Mouse (Mus musculus) R1 (cell line): ENCODE data around the gene Zfyve9.
A peak's percentile ranks its signal among the peaks of the same experiment; 100 is the strongest.

Source experiments
- DNase-seq: peaks from one replicate; pipeline ENCODE4 v3.0.0-alpha.2; 2018; ENCODE audit warnings: low read depth, low spot score

The Zfyve9 gene

DNA sequence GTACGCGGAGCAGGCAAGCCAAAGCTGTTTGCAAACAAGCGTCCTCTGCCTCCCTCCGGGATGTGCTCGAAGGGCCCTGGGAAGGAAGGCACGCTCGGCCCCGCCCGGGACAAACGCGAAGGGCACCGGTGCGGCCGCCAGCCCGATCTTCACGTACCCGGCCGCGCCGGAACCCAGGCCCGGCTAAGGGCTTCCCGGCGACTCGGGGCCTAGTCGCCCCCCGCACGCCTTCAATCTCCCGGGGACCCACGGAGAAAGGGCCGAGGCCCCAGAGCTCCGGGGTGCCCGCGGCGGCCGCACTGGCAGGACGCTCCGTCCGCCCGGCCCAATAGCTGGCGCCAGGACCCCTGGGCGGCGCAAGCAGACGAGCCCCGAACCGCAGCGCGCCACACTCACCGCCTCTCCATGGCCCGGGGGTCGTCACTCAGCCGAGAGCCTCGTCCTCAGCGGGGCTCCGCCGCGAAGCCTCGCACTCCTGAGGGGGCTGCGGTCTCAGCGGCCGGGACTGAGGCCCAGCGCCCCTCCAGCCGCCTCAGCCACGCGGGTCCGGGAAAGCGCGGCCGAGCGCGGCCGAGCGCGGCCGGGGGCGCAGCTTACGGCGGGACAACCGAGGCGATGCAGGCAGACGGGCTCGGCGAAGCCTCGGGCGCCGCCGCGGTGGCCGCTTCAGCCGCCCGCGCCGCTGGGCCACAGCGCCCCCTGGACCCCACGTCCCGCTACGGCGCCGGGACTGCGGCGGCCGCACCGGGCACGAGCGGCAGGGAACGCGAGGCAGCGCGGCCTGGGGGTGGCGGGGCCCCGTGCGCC is at the start of gene Zfyve9:
TSS of gene Zfyve9 (minus strand) at position 742 of the 807 bp plus-strand sequence.
- peak; percentile 67 for DNase-seq

DNA sequence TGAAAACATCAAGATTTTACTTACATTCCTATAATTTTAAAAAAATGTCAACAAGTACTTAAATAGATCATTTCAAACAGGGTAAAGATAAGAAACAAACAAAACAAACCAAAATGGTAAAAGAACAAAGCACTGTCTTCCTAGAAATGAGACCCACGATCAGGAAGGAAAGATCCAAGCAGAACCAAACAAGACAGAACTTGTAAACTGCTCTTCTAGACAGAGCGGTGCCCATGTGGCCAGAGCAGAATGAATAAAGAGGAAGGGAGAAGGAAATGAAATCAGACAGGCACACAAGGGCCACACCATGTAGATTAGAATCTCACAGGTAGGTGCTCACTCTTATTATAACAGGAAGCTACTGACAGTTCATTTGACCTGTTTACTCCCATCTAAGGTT is 46.0 kb upstream of the Zfyve9 start:
- no peak for DNase-seq

DNA sequence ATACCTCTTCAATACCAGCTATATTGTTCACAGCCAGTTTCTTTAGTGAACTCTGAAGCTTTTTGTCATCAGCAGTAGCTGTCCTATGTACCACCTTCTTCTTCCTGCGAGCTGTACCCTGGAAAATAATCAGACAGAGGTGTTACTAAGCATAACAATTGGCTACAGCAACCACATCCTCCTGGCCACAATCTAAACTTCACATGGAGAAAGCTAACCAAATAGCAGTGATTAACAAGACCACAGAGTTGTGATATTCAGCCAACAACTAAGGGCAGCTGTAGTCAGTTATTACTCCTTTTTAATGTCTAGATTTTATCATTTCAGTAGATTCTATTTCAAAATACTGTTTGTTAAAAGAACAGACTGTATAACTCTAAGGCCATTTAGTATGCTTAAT is 45.5 kb upstream of the Zfyve9 start:
- no peak for DNase-seq

DNA sequence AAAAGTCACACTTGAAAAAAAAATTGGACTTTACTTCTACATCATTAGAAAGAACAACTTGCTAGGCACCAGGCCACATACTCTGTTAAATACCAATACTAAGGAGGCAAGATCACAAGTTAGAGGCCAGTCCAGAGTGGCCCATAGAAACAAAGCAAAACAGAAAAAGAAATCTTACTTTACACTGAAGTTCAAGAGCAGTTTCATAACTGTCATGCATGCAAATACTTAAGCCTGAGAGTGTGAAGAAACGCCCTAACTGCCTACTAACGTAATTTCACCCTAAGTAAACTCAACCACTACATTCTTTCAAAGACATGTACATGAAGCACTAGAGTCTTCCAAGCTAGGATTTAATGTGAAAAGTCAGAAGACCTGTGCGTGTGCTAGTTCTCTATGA is 45.1 kb upstream of the Zfyve9 start:
- DNase-seq = no peak

DNA sequence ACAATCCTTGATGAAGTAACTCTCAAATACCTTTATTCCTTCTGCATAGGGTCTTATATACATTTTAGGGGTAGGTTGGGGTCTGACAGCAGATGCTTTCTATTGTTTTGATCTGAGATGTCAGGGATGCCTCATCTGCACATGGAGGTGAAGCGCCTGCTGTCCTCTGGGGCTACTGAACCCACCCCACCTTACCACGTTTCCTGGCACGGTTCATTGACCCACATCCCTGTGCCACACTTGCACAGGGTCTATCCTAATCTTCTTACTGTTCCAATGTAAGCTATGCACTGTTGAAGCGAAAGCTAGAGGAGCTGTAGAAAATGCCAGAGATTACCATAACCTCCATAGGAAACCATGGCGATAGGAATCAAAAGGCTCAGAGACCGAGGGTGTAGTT is 31.0 kb upstream of the Zfyve9 start:
- no peak for DNase-seq

DNA sequence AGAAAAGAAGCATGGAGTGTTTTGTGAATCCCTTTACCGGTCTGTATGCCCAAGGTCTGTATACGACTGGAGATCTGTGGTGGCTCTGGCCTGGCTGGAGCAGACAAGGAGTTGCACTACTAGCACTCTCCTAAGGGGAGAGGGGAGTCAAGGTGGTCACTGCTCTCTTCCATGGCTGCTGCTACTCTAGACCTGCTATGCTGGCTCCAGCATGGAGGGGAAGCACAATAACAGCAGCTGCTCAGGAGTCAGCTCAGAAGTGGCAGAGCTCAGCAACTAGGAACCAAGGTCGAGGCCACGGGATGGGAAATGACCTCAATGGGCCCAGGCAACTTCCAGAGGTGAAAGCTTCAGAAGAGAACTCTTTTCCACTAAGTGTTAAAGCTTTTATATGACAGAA is 30.5 kb upstream of the Zfyve9 start:
- DNase-seq = no peak

DNA sequence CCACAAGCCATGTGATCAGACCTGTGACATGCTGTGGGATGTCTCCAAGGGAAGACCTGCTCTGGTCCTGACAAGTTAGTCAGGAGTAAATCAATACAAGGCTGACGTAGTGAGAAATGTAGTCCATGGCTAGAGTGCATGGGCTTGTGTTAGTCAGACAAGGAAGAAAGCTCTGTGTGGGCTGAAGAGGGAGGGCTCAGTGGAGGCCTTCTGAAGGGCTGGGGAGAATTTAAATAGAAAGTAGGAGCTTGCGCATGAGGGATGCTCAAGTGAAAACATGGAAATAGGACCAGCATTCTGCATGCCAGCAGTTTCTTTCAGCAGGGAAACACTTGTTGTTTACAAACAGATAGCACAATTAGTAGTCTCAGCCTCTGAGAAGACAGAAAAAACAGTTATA is 22.9 kb upstream of the Zfyve9 start:
- no peak for DNase-seq

DNA sequence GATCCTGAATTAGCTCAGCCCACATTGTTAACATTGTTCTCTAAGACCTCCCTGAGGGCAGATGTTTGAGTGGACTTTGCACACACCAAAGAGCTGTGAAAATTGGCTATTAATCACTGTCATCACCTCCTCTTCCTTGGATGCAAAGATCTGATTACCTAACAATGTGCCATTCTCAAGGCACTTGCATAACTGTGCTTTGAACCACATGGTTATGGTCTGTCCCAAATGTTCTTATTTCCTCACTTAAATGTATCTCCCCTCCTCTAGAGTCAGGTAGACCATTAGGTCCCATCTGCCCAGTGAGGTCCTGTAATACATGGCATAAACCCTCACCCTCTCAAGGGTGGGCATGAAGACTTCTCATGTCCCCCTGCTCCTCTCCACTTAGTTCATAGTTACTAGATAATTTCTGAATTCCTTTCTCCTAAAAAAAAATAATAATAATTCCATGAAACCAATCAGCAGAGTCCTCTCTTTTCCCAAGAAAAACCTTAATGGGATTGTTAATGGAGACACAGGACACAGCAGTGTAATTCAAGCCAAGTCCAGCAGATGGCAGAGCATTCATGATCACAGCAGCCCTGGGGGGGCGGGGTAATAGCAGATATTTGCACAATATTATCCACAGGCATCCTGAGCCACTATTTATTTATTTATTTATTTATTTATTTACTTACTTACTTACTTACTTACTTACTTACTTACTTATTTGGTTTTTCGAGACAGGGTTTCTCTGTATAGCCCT is 17.7 kb upstream of the Zfyve9 start:
- peak; percentile 61 for DNase-seq

DNA sequence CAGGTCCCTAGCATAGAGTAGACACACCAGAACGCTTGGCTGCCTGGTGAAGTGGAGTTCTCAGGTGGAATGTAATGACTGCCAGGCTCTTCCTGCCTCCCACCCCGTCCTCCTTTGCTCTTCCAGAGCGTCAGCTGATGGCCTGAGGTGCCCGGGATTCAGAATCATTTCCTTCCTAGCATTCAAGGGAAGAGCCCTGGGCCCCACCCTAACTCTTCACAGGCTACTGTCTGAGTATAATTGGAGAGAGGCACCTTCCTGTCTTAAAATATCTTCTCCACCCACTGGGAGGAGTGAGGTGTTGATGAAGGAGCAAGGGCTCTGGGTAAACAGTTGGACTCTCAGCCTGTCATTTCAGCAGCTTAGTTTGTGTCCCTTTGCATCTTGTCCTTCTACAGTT is 16.1 kb upstream of the Zfyve9 start:
- DNase-seq = peak; percentile 39

DNA sequence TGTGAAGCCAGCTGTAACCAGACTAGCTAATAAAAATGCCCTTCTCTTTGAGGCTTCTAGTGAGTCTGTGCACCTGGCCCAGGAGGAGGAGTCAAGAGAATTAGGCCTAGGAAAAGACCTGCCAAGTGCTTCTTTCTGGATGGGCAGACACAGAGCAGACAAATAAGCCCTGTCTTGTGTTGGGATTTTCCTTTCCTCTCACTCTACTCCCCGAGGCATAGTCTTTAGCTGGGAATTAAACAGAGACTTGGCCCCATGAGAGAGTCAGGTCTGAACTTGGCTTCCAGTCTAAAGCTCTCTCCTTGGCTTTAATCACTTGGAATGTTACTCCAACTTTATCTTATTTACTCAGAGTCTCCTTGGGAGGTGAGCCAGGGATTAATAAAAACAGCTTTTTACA is 13.3 kb upstream of the Zfyve9 start:
- no peak for DNase-seq

DNA sequence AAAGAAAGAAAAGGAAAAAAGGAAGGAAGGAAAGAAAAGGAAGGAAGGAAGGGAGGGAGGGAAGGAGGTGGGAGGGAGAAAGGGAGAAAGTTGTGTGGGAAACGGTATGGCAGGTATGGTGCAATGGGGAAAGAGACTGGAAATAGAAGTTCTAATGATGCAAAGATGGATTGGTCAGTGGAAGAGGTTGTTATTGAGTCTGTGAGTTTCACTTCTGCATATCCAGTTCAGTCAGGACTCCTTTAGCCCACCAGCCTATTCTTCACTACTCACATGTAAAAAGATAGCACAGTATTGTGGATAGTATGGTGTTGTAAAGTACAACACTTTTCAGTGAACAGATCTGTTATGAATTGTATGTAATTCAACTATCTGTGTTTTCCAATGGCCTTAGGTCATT is 9.9 kb upstream of the Zfyve9 start:
- DNase-seq = no peak

DNA sequence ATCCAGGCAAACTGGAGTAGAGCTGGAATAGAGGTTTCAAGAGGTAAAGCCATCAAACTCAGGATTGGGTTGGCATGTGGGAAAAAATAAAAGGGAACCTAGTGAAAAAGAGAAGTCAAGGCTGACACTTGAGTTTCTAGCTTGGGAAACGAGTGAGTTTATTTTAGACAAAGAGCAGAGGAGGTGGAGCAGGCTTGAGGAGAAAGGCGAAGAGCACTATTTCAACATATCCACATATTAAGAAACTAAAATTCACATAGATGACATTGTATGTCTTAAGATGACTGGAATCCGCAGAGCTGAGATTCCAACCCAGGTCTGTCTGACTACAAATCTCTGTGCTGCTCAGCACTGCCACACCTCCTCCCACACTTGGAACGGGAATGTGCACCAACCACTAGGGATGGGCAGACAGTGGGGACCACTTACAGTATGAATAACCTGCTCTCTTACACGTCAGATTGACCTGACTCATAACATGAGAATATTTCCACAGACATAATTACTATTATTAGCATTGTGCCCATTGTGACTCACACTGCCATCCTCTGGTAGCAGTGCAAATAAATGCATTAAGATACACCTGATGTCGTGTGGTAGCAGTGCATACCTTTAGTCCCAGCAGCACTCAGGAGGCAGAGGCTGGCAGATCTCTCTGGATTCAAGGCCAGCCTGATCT is 8.8 kb upstream of the Zfyve9 start:
- no peak for DNase-seq

DNA sequence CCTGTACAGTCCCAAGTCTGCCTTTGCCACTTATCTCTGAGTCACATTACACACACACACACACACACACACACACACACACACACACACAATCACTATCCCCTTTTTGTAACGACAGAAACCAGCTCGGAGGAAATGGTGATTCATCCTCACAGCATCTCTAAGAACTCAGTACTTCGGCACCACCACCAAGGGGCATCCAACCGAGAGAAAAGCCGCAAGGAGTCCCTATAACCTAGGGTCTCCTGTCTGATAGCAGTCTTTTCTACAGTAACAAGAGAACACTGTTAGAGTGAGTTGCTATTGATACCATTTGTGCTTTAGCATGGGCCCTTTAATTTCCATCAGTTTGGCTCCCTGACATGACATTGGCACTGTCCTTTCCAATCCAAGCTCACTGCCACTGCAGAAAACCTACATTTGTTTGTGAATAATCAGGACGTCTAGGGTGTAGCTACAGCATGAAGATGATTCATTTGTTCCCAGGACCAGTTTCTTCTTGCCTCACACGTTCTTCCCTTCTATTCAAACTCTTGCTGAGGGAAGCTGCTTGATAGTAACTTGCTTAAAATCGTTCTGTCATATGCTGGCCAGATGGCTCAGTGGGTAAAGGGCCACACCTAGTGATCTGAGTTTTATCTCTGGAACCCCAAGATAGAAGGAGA is 2.0 kb upstream of the Zfyve9 start:
- DNase-seq = no peak

DNA sequence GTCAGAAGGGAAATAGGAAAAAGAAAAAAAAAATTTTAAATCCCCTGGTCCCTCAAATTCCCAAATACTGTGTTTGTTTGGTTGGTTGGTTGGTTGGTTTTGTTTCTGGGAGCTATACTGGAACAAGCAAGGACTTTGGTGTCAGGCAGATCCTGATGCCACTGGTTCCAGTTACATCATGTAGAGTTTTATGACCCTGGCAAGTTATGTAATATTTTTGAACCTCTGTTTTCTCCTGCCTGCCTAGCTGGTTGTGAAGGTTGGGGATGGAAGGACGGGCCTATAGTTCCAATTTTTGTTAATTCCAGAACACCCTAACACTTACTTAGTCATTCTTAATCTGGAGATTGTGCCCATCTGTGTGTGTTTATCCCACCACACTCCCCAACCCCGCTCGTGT is 998 bp upstream of the Zfyve9 start:
- no peak for DNase-seq

DNA sequence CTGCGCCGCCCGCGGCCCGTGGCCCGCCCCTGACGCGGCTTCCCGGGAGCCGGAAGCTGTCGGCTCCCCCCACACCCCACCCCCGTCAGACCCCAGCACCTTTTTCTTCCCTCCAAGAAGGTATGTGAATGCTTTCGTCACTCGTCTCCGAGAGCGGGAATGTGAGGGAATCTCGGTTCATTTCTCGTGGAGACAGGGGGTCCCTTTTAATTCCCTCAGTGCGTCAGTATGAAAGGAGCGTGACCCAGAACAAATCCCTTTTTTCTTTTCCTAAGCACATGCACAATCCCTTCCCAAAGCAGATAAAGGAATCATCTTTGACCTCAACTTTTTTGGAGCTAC is 237 bp upstream of the Zfyve9 start:
- peak; percentile 89 for DNase-seq

DNA sequence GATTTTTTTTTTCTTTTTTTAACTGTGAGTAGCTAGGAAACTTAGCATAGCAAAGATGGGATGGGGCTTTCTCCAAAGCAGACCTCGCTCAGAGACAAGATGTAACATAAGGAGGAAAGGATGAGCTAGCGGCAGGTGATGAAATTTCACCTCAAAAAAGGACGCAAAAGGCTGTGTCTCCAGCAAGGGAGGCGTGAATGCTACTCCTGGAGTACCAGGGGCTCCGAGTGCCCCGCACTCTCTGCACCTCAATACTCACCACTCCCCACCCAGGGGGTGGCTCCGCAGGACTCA is 888 bp downstream of the Zfyve9 start:
- peak; percentile 79 for DNase-seq

DNA sequence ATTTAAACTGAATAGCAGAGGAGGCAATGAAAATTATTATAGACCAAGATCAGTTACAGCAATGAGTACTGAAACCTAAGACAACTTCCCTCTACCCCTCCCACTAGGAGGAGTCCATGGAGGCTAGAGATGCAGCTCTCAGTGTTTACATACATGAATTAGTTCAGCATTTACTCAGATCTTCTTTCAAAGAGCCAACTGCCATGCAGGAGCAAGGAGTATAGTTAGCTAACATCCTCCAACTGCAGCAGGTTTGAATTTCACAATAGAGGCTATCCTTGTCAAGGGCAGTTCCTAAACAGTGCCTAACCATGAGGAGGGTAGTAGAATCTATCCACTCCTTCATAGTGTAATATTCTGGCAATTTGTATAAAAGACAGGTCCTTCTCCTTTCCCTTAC is 12.1 kb downstream of the Zfyve9 start:
- no peak for DNase-seq

DNA sequence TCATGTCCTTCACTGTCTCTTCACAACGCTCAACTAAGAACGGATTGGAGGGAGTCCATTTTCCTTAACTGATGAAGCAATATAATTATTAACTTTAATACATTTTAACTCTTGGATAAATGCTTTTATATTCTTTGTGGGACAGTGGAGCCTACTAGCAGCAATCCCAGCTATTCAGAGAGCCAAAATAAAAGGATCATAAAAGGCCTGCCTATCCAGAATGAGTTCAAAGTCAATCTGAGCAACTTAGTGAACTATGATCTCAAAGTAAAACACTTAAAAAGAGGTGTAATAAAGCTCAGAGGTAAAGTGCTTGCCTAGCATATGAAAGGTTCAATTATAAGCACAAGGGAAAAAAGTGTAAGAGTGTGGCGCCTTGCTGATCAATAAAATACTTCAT is 21.0 kb downstream of the Zfyve9 start:
- no peak for DNase-seq

DNA sequence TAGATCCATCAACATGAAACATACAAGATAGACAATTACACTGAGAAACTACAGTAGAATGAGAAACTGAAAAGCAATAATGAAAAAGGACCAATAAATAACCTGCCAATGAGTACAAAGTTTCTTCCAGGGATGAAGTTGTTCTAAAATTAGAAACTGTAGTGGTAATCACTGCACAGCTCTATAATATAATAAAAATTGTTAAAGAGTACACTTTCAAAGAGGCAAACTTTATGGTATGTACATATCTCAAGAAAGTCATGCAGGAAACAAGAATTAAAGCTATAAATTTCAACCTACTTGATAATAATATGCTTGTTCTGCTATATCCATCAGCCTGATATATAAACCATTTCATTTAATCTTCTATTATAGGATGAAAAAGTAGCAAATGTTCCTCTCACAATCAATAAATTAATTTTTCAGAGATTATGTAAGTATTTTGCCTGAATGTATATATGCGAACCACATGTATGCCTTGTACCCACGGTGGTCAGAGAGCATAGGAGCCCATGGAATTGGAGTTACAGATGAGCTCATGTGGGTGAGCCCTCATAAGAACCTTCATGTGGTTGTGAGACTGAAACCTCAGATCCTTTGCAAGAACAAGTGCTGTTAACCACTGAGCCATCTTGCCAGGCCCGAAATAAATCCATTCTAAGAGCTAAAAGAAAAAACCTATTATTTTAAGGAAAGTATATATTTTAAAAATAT is 34.3 kb downstream of the Zfyve9 start:
- DNase-seq = no peak

DNA sequence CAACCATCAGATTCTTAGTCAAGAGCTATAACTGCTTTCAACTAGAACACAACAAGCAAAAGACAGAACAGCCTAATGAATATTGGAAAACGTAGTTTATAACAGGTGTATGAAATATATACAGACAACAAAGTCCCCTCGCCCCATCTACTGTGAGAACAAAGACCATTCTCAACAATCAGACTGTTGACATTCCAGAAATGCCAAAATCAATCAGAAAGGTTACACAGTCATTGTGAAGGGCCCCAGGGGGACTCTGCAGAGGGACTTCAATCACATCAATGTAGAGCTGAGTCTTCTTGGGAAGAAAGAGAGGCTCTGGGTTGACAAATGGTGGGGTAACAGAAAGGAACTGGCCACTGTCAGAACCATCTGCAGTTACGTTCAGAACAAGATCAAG is 49.0 kb downstream of the Zfyve9 start:
- peak; percentile 58 for DNase-seq

DNA sequence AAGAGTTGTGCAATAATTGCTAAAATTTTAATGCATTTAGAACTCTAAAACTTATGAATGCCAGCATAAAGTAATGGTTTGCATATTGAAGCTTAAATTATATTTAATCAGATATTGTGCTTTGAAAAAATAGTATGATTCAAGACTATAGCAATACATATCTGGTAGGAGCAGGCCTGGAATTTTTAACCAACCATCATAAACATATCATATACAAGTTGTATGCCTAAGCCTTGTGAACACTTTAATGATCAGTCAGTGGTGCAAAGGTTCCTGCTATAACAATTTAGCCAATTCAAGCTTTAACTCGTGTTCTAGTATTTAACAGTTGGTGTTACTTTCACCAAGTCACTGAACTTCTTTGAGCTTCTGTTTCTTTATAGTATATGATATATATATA is 50.1 kb downstream of the Zfyve9 start:
- DNase-seq = no peak

DNA sequence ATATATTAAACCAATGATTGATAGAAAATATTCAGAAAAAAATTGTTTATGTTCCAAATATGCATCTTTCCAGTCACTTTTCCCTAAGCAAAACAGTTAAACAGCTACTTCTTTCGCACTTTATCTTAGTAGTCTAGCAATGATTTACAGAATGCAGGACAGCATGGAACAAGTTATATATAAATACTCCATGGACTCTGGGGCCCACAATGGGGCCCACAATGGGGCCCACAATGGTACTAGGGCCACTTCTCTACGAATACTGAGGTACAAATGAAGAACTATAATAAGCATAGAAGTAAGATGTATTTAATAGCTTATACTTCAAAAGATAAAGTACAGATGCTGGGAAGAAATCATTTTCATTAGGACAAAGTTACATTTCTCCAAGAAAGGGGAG is 56.5 kb downstream of the Zfyve9 start:
- DNase-seq = no peak
